Mouse (Mus musculus) forebrain, postnatal 0 days (tissue): ENCODE measurements around the gene Dpp4. TPM values are rescaled to one million over a fixed set of nuclear protein-coding genes. Genes with fewer than 3 reads are reported as not detected.

Experiments used
- ATAC-seq: fragments of 200-750 bp; cut with Nextera tagmentation; 2 replicates; pipeline ENCODE4 v1.8.0; 2017; ENCODE audit warnings: mild to moderate bottlenecking, moderate library complexity
- DNase-seq: peaks from one replicate; pipeline ENCODE4 v3.0.0-alpha.2; 2015
- H3K27ac ChIP-seq: fragments of 300-500 bp; sonication (generic); 2 replicates; pipeline ENCODE4 v1.5.1; 2014; ENCODE audit warnings: low read depth, mild to moderate bottlenecking, antibody characterized with exemption, low read length, moderate library complexity, mixed read lengths
- H3K27me3 ChIP-seq: fragments of 300-500 bp; sonication (generic); 2 replicates; pipeline ENCODE4 v1.6.1; 2014; ENCODE audit warnings: mild to moderate bottlenecking, low read length, mixed read lengths; ENCODE audit not compliant: insufficient read depth
- H3K36me3 ChIP-seq: fragments of 300-500 bp; sonication (generic); 2 replicates; pipeline ENCODE4 v1.6.1; 2014; ENCODE audit warnings: mild to moderate bottlenecking, moderate library complexity; ENCODE audit not compliant: insufficient read depth
- H3K4me1 ChIP-seq: fragments of 300-500 bp; sonication (generic); 2 replicates; pipeline ENCODE4 v1.6.1; 2014; ENCODE audit warnings: antibody characterized with exemption; ENCODE audit not compliant: insufficient read depth
- H3K4me2 ChIP-seq: fragments of 300-500 bp; sonication (generic); 2 replicates; pipeline ENCODE4 v1.6.1; 2014; ENCODE audit warnings: low read depth, mild to moderate bottlenecking, moderate library complexity
- H3K4me3 ChIP-seq: fragments of 300-500 bp; sonication (generic); 2 replicates; pipeline ENCODE4 v1.5.1; 2014; ENCODE audit warnings: low read depth, low read length, mixed read lengths
- H3K9ac ChIP-seq: fragments of 300-500 bp; sonication (generic); 2 replicates; pipeline ENCODE4 v1.6.1; 2014; ENCODE audit warnings: mild to moderate bottlenecking
- H3K9me3 ChIP-seq: fragments of 300-500 bp; sonication (generic); 2 replicates; pipeline ENCODE4 v1.6.1; 2016; ENCODE audit warnings: low read length
- CTCF ChIP-seq: sonication (generic); IDR thresholded peaks from 2 replicates; pipeline ENCODE4 v1.5.1; 2016; ENCODE audit warnings: antibody characterized with exemption, control low read depth, low read depth
- WGBS: fragments of 180-500 bp; shearing (Covaris S2); extraction: QIAGEN DNeasy Blood & Tissue Kit; methylation state at CpG from one replicate; pipeline ENCODE4 v1.1.7; 2014; 5-methylcytosine and 5-hydroxymethylcytosine counted together
- polyA plus RNA-seq: library from polyadenylated mRNA; unstranded; fragments of >200 nt; fragmentation: Nextera tagmentation; extraction: Ambion mirVana; gene quantifications from 2 replicates; pipeline ENCODE4 v1.2.1, GENCODE M21; 2015
- total RNA-seq: library from RNA; depleted of rRNA; stranded (reverse); fragments of >200 nt; gene quantifications from 2 replicates; pipeline ENCODE4 v1.2.3, GENCODE M21; 2014; rRNA removed

Dpp4 gene
- total and polyA plus RNA-seq, 2 experiments from 2014 or later, result 1.8 to 1.9 TPM

DNA sequence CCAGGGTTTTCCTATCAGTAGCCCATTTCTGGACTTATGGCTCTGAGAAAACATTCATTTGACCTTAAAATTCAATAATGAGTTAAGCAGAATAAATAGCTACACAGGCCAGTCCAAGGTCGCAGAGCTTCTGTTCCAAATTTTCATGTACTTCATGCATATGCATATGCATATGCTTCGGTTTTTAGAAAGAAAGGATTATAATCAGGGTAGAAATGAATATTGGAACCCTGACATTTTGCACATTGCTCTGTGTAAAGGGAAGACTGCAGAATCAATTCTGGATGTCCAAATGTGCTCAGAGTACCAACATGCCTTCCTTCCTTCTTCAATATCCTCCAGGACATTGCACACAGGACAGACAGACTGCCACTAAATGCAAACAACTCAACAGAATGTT, 104.6 kb downstream of the Dpp4 start:
- TF ChIP-seq CTCF, result no peak
- no peaks in the 10 kb centered on the region for H3K9me3 ChIP-seq
- H3K27ac ChIP-seq, result peak overlapping the region; percentile 41; the same call in 1 of the 2 replicates
- no peak overlapping the region for H3K4me3 ChIP-seq
- WGBS, result 52% methylated on average over 2 of the region's 2 CpGs
- H3K36me3 ChIP-seq, result no peaks in the 10 kb centered on the region
- H3K9ac ChIP-seq, result no peak overlapping the region
- H3K4me2 ChIP-seq, result no peak overlapping the region
- ATAC-seq, result peak; percentile 43; the same call in 1 of the 2 replicates
- DNase-seq, result peak; percentile 10
- H3K4me1 ChIP-seq, result no peaks in the 10 kb centered on the region
- no peaks in the 10 kb centered on the region for H3K27me3 ChIP-seq

DNA sequence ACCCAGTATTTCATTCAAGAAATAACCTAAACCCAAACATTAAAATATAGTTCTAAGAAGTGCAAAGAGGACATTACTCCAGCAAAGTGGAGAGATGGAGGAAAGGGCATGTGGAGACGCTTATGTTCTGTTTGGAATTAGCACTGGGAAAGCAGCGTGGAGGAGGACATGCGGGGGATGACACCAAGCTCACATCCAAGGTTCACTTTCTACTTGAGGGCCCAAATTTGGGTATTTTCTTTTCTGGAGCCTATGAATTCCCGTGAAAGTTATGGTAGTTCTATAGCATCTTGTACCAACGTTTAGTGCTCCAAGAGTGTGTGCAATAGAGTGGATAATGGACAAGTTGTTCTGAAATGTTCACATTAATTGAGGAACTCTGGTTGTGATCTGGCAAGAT, 105.1 kb downstream of the Dpp4 start:
- TF ChIP-seq CTCF, result no peak
- ATAC-seq, result no peak
- no peak overlapping the region for H3K4me3 ChIP-seq

DNA sequence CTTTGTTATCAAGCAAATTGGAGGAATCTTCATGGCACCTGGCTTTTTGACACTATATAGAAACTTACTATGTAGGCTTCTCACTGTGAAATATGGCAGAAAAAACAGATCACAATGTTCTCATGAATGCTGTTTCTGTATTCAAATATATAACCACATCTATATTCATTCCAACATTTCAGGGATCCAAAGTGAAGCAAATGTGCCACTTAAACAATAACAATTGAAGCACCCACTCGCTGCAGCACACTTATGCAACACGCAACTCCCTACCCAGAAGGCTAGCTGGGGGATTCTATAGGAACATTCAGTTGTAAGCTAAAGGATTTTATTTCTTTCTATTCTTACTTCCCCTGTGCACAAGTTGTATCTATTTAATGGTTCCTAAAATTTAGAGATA, 110.3 kb downstream of the Dpp4 start:
- no peaks in the 10 kb centered on the region for H3K27me3 ChIP-seq
- no peak overlapping the region for H3K4me2 ChIP-seq
- H3K27ac ChIP-seq, result no peak overlapping the region
- no peak for ATAC-seq
- DNase-seq, result no peak
- no peak overlapping the region for H3K4me3 ChIP-seq
- H3K9me3 ChIP-seq, result no peaks in the 10 kb centered on the region
- TF ChIP-seq CTCF, result no peak
- no peak overlapping the region for H3K9ac ChIP-seq
- H3K4me1 ChIP-seq, result no peaks in the 10 kb centered on the region
- no peaks in the 10 kb centered on the region for H3K36me3 ChIP-seq
- WGBS, result 69% methylated on average over 2 of the region's 2 CpGs

More for the DNA sequence above, 105.1 kb downstream of the Dpp4 start:
- H3K27me3 ChIP-seq, result no peaks in the 10 kb centered on the region
- 78% methylated on average over 5 of the region's 5 CpGs for WGBS
- H3K4me1 ChIP-seq, result no peaks in the 10 kb centered on the region
- no peak for DNase-seq
- no peaks in the 10 kb centered on the region for H3K9me3 ChIP-seq
- H3K4me2 ChIP-seq, result no peak overlapping the region
- H3K27ac ChIP-seq, result no peak overlapping the region
- H3K9ac ChIP-seq, result no peak overlapping the region
- no peaks in the 10 kb centered on the region for H3K36me3 ChIP-seq

DNA sequence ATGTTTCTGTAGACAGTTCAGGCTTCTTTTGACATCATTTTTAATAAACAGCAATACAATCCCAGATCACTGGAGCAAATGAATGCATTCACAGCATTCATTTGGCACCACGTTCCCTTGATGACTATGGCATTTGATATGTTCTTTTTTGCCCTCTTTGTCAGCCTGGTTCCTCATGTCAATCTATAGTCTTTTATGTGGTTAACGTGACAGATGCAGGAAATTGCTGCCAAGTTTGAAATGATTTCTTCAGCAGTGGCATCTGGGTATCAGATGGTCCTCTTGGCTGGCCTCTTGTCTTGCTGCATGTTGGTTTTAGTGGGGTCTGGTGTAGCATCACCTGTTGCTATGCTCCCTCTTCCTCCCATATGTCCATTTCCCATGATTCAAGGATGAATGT, 118.2 kb downstream of the Dpp4 start:
- H3K4me1 ChIP-seq, result no peaks in the 10 kb centered on the region
- H3K4me3 ChIP-seq, result no peak overlapping the region
- no peak overlapping the region for H3K4me2 ChIP-seq
- H3K27ac ChIP-seq, result no peak overlapping the region
- WGBS, result 16% methylated on average over 2 of the region's 2 CpGs
- ATAC-seq (peak; percentile 63), DNase-seq (peak; percentile 64)
- no peak for TF ChIP-seq CTCF
- H3K9me3 ChIP-seq, result no peaks in the 10 kb centered on the region
- H3K36me3 ChIP-seq, result no peaks in the 10 kb centered on the region
- H3K9ac ChIP-seq, result no peak overlapping the region
- no peaks in the 10 kb centered on the region for H3K27me3 ChIP-seq

DNA sequence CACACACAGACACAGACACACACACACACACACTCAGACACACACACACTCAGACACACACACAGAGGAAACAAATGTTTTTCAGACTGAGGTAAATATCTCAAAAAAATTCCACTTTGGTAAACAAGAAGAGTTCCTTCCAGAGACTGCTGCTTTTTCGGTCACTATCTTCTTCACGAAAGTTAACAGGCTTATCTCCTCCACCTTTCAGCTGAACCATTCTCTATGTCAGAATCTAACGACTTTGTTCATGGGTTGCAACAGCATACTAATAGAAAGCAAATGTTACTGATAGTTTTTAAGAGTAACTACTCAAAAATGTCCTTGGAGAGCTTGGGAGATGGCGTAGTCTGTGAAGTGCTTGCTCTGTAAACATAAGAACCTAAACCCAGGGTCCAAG, 124.5 kb downstream of the Dpp4 start:
- Histone ChIP-seq H3K4me1 (no peaks in the 10 kb centered on the region), H3K9ac (no peak overlapping the region), H3K9me3 (no peaks in the 10 kb centered on the region), H3K27ac (no peak overlapping the region), H3K27me3 (no peaks in the 10 kb centered on the region), H3K36me3 (no peaks in the 10 kb centered on the region), H3K4me2 (no peak overlapping the region), H3K4me3 (no peak overlapping the region)
- 79% methylated on average over 4 of the region's 4 CpGs for WGBS
- no peak for TF ChIP-seq CTCF
- ATAC-seq, result no peak
- DNase-seq, result no peak

DNA sequence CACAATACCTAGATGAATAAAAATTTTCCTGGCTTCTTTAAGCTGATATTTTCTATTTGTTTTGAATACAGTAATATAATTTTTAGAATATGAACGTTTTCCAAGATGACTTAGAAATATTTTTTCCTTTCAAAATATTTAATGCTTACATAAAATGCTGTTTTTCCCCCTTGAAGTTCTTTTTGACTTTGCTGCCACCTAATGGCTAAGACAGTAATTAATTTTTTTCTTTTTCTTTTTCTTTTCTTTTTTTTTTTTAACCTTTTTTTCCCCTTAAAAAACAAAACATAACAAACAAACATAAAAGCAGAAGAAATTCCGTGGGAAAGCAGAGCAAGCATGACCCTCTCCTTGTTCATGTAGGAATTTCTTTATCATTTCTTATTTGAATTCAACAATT, 126.2 kb downstream of the Dpp4 start:
- ATAC-seq, result no peak
- no peaks in the 10 kb centered on the region for H3K9me3 ChIP-seq
- no peak overlapping the region for H3K27ac ChIP-seq
- no peaks in the 10 kb centered on the region for H3K36me3 ChIP-seq
- DNase-seq, result peak; percentile 34
- no peak overlapping the region for H3K9ac ChIP-seq
- 2% methylated on average over 2 of the region's 2 CpGs for WGBS
- peak; percentile 48 for TF ChIP-seq CTCF
- H3K27me3 ChIP-seq, result no peaks in the 10 kb centered on the region
- no peak overlapping the region for H3K4me3 ChIP-seq
- no peak overlapping the region for H3K4me2 ChIP-seq
- no peaks in the 10 kb centered on the region for H3K4me1 ChIP-seq

DNA sequence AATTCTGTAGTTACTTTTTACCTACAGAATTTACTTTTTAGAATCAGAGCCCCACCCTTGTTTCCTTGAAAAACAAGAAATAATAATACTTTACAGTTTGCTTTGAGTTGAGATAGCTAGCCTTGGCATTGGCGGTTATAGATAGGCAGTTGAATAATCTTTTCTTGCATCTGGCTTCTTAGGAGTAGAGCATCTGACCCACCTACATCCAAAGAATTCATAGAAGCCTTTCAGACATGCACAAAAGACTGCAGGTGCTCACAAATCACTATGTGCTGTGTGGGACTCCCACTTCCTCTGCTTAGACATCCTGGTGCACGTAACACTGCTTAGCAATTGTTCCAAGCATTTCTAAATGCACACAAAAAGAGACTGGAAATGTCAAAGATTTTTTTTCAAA, 127.0 kb downstream of the Dpp4 start:
- Histone ChIP-seq H3K4me2 (no peak overlapping the region), H3K27ac (no peak overlapping the region), H3K4me3 (no peak overlapping the region), H3K27me3 (no peaks in the 10 kb centered on the region), H3K9ac (no peak overlapping the region), H3K9me3 (no peaks in the 10 kb centered on the region), H3K36me3 (no peaks in the 10 kb centered on the region), H3K4me1 (no peaks in the 10 kb centered on the region)
- WGBS, result 82% methylated on average over 2 of the region's 2 CpGs
- no peak for TF ChIP-seq CTCF
- no peak for DNase-seq
- ATAC-seq, result no peak

Other genes starting within 250 kb of the Dpp4 start
- gene Gcg, start 71.4 kb upstream of the Dpp4 start, total RNA-seq, result 1.0 and 1.2 TPM in 2 replicates
- gene Gcg, start 71.4 kb upstream of the Dpp4 start, polyA plus RNA-seq, result 0.33 and 1.3 TPM in 2 replicates
- 1.5 and 3.3 TPM in 2 replicates for gene Fap, start 161.8 kb upstream of the Dpp4 start, total RNA-seq
- 0.86 and 1.1 TPM in 2 replicates for gene Fap, start 161.8 kb upstream of the Dpp4 start, polyA plus RNA-seq
- gene Ifih1, start 234.0 kb upstream of the Dpp4 start, total RNA-seq, result 1.5 and 2.9 TPM in 2 replicates
- gene Ifih1, start 234.0 kb upstream of the Dpp4 start, polyA plus RNA-seq, result 1.4 and 1.7 TPM in 2 replicates